Mouse (Mus musculus): ENCODE results near the gene Numa1. TPM values are rescaled to one million over a fixed set of nuclear protein-coding genes. Genes with fewer than 3 reads are reported as not detected.
A peak's percentile ranks its signal among the peaks of the same experiment; 100 is the strongest.
"Not testable (repeated sequence)": the region's sequence is repeated elsewhere in the genome, so short reads cannot be mapped to it uniquely, and the experiment has no call there.

Gene Numa1
- polyA plus RNA-seq, 1 experiment from 2014 or later = 56.5 TPM

DNA sequence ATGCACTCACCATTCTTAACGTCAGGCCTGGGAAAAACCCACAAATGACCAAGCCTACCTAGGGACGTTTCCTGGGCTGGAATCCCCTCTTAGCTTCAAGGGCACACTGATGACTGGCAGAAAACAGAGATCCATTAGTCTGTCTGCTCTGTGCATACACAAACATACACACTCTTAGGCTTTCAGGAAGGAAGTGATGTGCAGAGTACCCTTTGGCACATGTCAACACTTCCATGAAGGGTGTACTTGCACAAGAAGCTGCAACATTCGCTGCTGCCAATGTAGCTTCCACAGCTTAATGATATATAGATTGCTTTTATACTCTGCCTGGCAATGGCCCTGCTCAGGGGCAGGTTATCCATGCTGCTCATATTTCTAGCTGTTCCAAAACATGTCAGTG lies 85.5 kb downstream of the Numa1 start:
- no peak for ATAC-seq (ENCODE audit: insufficient read depth, low FRiP score, low read depth)
- Histone ChIP-seq H3K4me2 (no peak overlapping the region), H3K27me3 (replicated peaks) (no peaks in the 10 kb centered on the region), H3K4me3 (replicated peaks) (no peak overlapping the region), H3K9me3 (no peaks in the 10 kb centered on the region), H3K4me1 (no peaks in the 10 kb centered on the region), H3K36me3 (peaks cover 49% of the 10 kb centered on the region), H3K9ac (no peak overlapping the region), H3K27ac (no peak overlapping the region)
- WGBS = 69% methylated on average over 3 of the region's 3 CpGs

DNA sequence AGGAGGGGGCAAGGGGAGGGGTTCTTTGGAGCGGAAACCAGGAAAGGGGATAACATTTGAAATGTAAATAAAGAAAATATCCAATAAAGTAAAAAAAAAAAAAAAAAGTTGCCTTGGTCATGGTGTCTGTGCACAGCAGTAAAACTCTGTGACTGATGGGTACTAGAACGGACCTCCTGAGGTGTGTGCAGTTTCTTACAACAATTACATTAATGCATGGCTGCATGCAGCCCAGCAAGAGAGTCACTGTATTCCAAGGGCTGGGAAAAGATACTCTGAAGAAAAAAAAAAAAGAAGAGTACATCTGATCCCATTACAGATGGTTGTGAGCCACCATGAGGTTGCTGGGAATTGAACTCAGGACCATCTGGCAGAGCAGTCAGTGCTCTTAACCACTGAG lies 87.0 kb downstream of the Numa1 start:
- not testable (repeated sequence) for H3K4me2 ChIP-seq; H3K27me3 ChIP-seq (replicated peaks); H3K9me3 ChIP-seq; H3K9ac ChIP-seq; H3K27ac ChIP-seq; H3K4me3 ChIP-seq (replicated peaks); ATAC-seq (ENCODE audit: insufficient read depth, low FRiP score, low read depth); H3K4me1 ChIP-seq
- 80% methylated on average over 2 of the region's 2 CpGs for WGBS
- peaks cover 41% of the 10 kb centered on the region for H3K36me3 ChIP-seq

DNA sequence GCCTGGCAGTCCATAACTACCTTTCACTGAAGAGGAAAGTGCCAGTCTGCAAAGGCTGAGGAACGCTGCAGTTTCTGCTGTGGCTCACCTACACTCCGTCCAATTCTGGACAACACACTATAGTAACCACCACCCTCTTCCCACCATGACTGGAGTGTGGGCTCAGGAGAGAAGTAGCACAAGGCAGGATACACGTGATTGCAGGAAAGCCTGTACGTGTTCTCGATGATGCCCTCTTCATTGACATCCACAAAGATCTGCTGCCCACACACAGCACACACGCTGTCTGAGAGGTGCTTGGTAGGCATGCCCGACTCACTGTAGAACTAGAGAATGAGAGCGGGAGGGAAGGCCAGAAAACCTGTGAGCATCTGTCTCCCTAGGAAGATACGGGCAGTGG lies 89.9 kb downstream of the Numa1 start:
- Histone ChIP-seq H3K9ac (no peak overlapping the region), H3K4me1 (no peaks in the 10 kb centered on the region), H3K27ac (no peak overlapping the region), H3K4me3 (replicated peaks) (no peak overlapping the region), H3K9me3 (no peaks in the 10 kb centered on the region), H3K36me3 (peaks cover 35% of the 10 kb centered on the region), H3K27me3 (replicated peaks) (no peaks in the 10 kb centered on the region), H3K4me2 (no peak overlapping the region)
- ATAC-seq (ENCODE audit: insufficient read depth, low FRiP score, low read depth) = no peak
- WGBS = 92% methylated on average over 9 of the region's 9 CpGs

DNA sequence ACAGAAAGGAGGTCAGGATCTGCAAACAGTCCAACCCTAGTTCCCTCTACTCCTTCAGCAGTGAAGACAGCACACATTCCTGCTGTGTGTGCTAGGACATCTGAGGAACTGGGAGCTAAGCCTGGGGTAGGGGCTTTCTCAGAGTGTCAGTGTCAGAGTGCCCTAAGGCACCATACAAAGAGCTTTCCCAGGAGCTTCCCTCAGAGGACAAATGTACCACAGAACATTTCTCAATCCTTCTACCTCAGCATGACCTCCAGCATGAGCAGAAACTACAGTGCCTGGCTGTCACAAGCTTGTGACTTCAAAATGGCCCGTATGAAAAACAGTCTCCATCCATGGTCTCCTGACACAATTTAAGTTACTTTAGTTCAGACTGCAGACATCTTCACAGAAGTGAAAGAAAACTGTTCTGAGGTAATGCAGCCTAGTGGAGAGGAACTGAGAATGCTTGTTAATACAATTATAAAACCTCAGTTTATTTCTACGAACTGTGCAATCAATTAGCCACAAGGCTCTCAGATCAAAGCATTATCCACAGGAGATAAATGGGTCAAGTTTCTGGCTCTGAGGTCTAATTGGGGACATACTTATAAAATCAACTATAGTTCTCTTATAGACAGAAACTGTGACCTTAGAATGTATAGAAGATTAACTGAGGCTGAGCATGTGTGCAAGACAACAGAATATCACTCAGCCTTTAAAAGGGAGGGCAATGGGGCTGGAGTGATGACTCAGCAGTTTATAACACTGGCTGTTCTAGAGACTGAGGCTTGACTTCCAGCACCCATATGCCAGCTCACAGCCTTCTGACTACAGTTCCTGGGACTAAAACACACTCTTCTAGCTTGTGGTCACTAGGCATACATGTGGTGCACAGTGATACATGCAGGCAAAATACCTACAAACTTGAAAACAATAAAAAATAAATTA lies 91.5 kb downstream of the Numa1 start:
- H3K36me3 ChIP-seq = peaks cover 20% of the 10 kb centered on the region
- WGBS = 80% methylated on average over 2 of the region's 2 CpGs
- H3K9me3 ChIP-seq = no peaks in the 10 kb centered on the region

DNA sequence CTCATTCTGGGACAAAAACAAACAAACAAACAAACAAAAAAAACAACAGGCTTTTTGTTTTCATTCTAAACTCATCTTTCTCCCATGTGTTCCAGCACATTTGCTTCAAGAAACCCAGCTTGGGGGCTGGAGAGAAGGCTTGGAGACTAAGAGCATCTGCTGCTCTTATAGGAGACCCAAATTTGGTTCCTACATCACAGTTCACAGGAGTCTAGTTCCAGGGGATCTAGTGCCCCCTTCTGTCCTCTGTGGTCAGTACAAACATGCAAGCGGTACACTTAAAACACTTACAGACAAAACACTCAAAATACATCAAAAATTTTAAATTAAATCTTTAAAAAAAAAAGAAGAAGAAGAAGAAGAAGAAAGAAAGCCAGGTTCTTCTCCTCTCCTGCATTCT lies 101.0 kb downstream of the Numa1 start:
- H3K4me2 ChIP-seq = no peak overlapping the region
- H3K9me3 ChIP-seq = no peaks in the 10 kb centered on the region
- no peak overlapping the region for H3K27ac ChIP-seq
- H3K27me3 ChIP-seq (replicated peaks) = no peaks in the 10 kb centered on the region
- H3K36me3 ChIP-seq = peaks cover 46% of the 10 kb centered on the region
- no peaks in the 10 kb centered on the region for H3K4me1 ChIP-seq
- H3K9ac ChIP-seq = no peak overlapping the region
- no peak for ATAC-seq (ENCODE audit: insufficient read depth, low FRiP score, low read depth)
- no peak overlapping the region for H3K4me3 ChIP-seq (replicated peaks)
- WGBS = 94% methylated on average over 1 of the region's 1 CpGs

More for the DNA sequence above, 91.5 kb downstream of the Numa1 start:
- H3K4me1 ChIP-seq = no peaks in the 10 kb centered on the region
- ATAC-seq (ENCODE audit: insufficient read depth, low FRiP score, low read depth) = no peak
- no peak overlapping the region for H3K9ac ChIP-seq
- H3K27ac ChIP-seq = no peak overlapping the region
- no peak overlapping the region for H3K4me3 ChIP-seq (replicated peaks)
- no peak overlapping the region for H3K4me2 ChIP-seq
- H3K27me3 ChIP-seq (replicated peaks) = no peaks in the 10 kb centered on the region

DNA sequence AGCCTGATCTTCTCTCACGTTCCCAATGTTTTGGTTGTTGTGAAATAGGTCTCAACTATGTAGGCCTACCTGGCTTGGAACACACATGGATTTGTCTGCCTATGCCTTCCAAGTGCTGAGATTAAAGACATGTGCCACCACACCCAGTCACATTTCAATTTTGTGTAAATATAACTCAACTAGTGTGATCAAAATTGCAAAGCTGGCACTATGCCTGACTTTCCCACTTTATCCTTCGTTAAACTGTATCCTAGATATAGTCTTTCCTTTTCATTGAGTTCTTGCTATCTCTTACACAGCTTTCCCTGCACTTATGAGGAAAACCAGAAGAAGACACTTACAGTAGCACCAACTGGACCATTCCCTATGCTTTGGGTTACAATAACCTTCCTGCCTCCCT lies 101.6 kb downstream of the Numa1 start:
- no peaks in the 10 kb centered on the region for H3K9me3 ChIP-seq
- H3K36me3 ChIP-seq = peaks cover 48% of the 10 kb centered on the region
- no peak for ATAC-seq (ENCODE audit: insufficient read depth, low FRiP score, low read depth)
- no peak overlapping the region for H3K4me2 ChIP-seq
- no peak overlapping the region for H3K27ac ChIP-seq
- H3K9ac ChIP-seq = no peak overlapping the region
- H3K4me3 ChIP-seq (replicated peaks) = no peak overlapping the region
- WGBS = 92% methylated on average over 2 of the region's 2 CpGs
- no peaks in the 10 kb centered on the region for H3K27me3 ChIP-seq (replicated peaks)
- no peaks in the 10 kb centered on the region for H3K4me1 ChIP-seq

DNA sequence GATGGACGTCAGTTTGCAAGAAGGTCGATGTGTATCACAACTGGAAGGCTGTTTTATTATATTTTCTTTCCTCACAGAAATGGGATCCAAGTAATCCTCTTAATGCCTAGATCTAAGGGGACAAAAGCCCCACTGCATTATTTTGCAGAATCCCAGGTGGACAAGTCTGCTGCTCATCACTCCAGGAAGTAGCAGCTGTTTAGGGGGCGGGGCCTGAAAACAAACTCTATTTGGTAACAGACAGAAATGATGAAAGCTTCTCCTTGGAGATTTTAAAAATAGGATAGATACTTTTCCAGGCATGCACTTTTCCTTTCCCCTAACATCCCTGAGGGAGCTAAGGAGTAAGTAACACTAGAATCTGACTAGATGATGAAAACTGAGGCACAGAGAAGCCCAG lies 103.4 kb downstream of the Numa1 start:
- H3K36me3 ChIP-seq = peaks cover 48% of the 10 kb centered on the region
- ATAC-seq (ENCODE audit: insufficient read depth, low FRiP score, low read depth) = no peak

DNA sequence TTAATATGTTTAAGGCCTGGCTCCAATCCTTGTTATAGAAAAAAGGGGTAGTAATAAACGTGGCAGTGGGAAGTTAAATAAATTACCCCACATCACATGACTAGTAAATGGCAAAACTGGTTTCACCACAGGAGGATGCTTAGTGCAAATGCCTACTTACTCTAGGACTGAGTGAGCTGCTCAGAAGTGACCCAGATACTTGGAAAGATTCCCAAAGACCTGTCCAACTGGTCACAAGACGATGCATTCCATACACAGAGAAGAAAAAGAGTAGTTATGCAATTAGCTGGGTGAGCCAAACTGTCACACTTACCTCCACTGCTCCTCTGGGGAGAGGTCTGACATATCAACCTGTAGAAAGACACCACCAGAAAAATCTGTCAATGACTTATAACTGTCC lies 108.4 kb downstream of the Numa1 start:
- H3K4me3 ChIP-seq (replicated peaks) = no peak overlapping the region
- no peaks in the 10 kb centered on the region for H3K4me1 ChIP-seq
- no peak for ATAC-seq (ENCODE audit: insufficient read depth, low FRiP score, low read depth)
- H3K27ac ChIP-seq = no peak overlapping the region
- H3K4me2 ChIP-seq = no peak overlapping the region
- H3K9me3 ChIP-seq = no peaks in the 10 kb centered on the region
- no peak overlapping the region for H3K9ac ChIP-seq
- WGBS = 64% methylated on average over 2 of the region's 2 CpGs
- peaks cover 26% of the 10 kb centered on the region for H3K36me3 ChIP-seq
- no peaks in the 10 kb centered on the region for H3K27me3 ChIP-seq (replicated peaks)

More for the DNA sequence above, 103.4 kb downstream of the Numa1 start:
- 94% methylated on average over 3 of the region's 3 CpGs for WGBS
- no peak overlapping the region for H3K9ac ChIP-seq
- no peak overlapping the region for H3K27ac ChIP-seq
- H3K9me3 ChIP-seq = no peaks in the 10 kb centered on the region
- H3K4me3 ChIP-seq (replicated peaks) = no peak overlapping the region
- H3K4me2 ChIP-seq = no peak overlapping the region
- no peaks in the 10 kb centered on the region for H3K4me1 ChIP-seq
- no peaks in the 10 kb centered on the region for H3K27me3 ChIP-seq (replicated peaks)

DNA sequence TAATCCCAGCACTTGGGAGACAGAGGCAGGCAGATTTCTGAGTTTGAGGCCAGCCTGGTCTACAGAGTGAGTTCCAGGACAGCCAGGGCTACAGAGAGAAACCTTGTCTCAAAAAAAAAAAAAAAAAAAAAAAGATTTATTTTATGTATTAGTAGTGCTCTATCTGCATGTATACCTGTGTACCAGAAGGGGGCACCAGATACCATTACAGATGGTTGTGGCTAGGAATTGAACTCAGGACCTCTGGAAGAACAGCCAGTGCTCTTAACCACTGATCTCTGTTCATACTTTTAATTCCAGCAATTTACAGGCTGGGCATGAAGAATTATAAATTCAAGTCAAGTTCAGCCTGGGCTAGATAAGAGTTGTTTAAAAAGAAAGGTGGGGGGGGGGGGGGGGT lies 114.6 kb downstream of the Numa1 start:
- not testable (repeated sequence) for H3K4me3 ChIP-seq (replicated peaks); H3K36me3 ChIP-seq; ATAC-seq (ENCODE audit: insufficient read depth, low FRiP score, low read depth); H3K9me3 ChIP-seq; H3K27ac ChIP-seq; H3K27me3 ChIP-seq (replicated peaks); H3K9ac ChIP-seq; H3K4me1 ChIP-seq; H3K4me2 ChIP-seq

DNA sequence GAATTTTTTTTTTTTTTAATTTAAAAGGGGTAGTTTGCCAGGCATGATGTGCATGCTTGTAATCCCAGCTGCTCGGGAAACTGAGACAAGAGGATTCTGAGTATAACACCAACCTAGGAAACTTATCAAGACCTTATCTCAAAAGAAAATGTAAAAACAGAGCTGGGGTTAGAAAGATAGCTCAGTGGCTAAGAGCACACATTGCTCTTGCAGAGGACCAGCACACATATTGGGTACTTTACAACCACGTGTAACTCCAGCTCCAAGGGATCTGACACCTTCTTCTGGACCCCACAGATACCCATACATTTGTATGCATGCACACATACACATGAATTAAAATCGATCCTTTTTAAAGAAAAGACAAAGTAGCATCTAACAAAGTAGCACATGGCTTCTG lies 127.4 kb downstream of the Numa1 start:
- Histone ChIP-seq H3K9me3 (no peaks in the 10 kb centered on the region), H3K36me3 (0 out of 2 replicates have a peak, but pooled peaks cover 14% of the 10 kb centered on the region), H3K27me3 (replicated peaks) (no peaks in the 10 kb centered on the region), H3K4me3 (replicated peaks) (no peak overlapping the region), H3K4me1 (peaks cover 15% of the 10 kb centered on the region; the same call in 1 of the 2 replicates), H3K9ac (no peak overlapping the region), H3K27ac (no peak overlapping the region), H3K4me2 (no peak overlapping the region)
- 77% methylated on average over 3 of the region's 3 CpGs for whole genome bisulfite sequencing
- no peak for ATAC-seq (ENCODE audit: insufficient read depth, low FRiP score, low read depth)

DNA sequence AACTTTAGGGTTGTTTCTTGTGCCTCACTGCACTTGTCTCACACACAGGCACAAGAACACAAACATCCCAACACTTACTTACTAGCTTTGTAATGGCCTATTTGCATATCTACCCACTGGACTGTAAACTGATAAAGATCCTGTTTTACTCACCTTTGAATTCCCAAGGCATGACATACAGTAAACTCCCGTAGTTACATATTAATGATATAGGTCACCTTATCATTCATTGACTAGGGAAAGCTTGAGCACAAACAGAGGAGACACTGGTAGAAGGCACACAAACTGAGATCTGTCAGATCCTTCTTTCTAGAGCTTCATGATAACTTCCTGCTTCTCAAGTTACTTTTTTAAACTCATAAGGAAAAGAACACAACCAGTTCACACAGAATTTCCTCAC lies 128.3 kb downstream of the Numa1 start:
- Histone ChIP-seq H3K4me3 (replicated peaks) (no peak overlapping the region), H3K9me3 (no peaks in the 10 kb centered on the region), H3K27ac (no peak overlapping the region), H3K9ac (no peak overlapping the region), H3K4me1 (peaks cover 18% of the 10 kb centered on the region; the same call in 1 of the 2 replicates), H3K27me3 (replicated peaks) (no peaks in the 10 kb centered on the region), H3K36me3 (0 out of 2 replicates have a peak, but pooled peaks cover 10% of the 10 kb centered on the region), H3K4me2 (no peak overlapping the region)
- WGBS = 73% methylated on average over 1 of the region's 1 CpGs
- ATAC-seq (ENCODE audit: insufficient read depth, low FRiP score, low read depth) = no peak

DNA sequence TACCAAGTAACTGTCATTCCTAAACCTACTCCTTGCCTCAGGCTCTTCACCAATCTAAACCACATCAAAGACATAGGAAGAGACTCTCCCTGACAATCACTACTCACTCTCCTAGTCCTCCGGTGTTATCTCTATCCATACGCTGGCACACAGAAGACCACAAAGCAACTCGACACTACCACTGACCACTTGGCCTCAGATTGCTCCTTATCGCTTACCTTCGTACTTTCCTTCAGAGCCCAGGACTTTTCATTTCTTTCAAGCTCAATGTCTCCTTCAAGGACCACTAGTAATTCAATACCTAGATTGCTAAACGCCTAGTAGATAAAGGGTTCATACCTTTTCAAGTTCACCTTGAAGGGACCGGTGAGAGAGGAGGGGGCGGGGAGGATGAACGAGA lies 130.0 kb downstream of the Numa1 start:
- Histone ChIP-seq H3K4me1 (peaks cover 18% of the 10 kb centered on the region; the same call in 1 of the 2 replicates), H3K9ac (no peak overlapping the region), H3K4me2 (peak overlapping the region; percentile 60), H3K27ac (no peak overlapping the region), H3K4me3 (replicated peaks) (peak overlapping the region; percentile 75), H3K9me3 (no peaks in the 10 kb centered on the region), H3K36me3 (0 out of 2 replicates have a peak, but pooled peaks cover 3% of the 10 kb centered on the region), H3K27me3 (replicated peaks) (no peaks in the 10 kb centered on the region)
- WGBS = 70% methylated on average over 9 of the region's 9 CpGs
- no peak for ATAC-seq (ENCODE audit: insufficient read depth, low FRiP score, low read depth)
